Mouse (Mus musculus): Measurements from ENCODE around the gene Gm45208. TPM values are rescaled to one million over a fixed set of nuclear protein-coding genes. Genes with fewer than 3 reads are reported as not detected.
"Not testable (repeated sequence)": the region's sequence is repeated elsewhere in the genome, so short reads cannot be mapped to it uniquely, and the experiment has no call there.

The Gm45208 gene
- polyA plus RNA-seq, 1 experiment from 2014 or later, result 0.47 TPM

- no peak overlapping the region for H3K27ac ChIP-seq (ENCODE audit: low read depth, low read length)
- no peaks in the 10 kb centered on the region for H3K27me3 ChIP-seq (ENCODE audit: control insufficient read depth, insufficient read depth, low read length)
- WGBS, result 69% methylated on average over 10 of the region's 10 CpGs
- ATAC-seq (ENCODE audit: low read depth), result no peak
- no peaks in the 10 kb centered on the region for H3K9me3 ChIP-seq (ENCODE audit: control insufficient read depth, low read length)
- H3K4me3 ChIP-seq (ENCODE audit: low read depth, low read length), result no peak overlapping the region
- H3K36me3 ChIP-seq (ENCODE audit: control insufficient read depth, insufficient read depth, low read length), result no peaks in the 10 kb centered on the region
- H3K4me2 ChIP-seq (ENCODE audit: low read depth, low read length), result no peak overlapping the region
- H3K9ac ChIP-seq (replicated peaks; ENCODE audit: low read depth, low read length), result no peak overlapping the region
- no peaks in the 10 kb centered on the region for H3K4me1 ChIP-seq (ENCODE audit: control insufficient read depth, insufficient read depth, low read length)
Measured at GRCm38 (mm10) chrX:7740082-7740819, 18.2 kb downstream of the Gm45208 start.

- Histone ChIP-seq H3K4me1 (ENCODE audit: control insufficient read depth, insufficient read depth, low read length) (no peaks in the 10 kb centered on the region), H3K9me3 (ENCODE audit: control insufficient read depth, low read length) (no peaks in the 10 kb centered on the region), H3K4me3 (ENCODE audit: low read depth, low read length) (no peak overlapping the region), H3K9ac (replicated peaks; ENCODE audit: low read depth, low read length) (no peak overlapping the region), H3K27ac (ENCODE audit: low read depth, low read length) (no peak overlapping the region), H3K4me2 (ENCODE audit: low read depth, low read length) (no peak overlapping the region), H3K36me3 (ENCODE audit: control insufficient read depth, insufficient read depth, low read length) (no peaks in the 10 kb centered on the region), H3K27me3 (ENCODE audit: control insufficient read depth, insufficient read depth, low read length) (no peaks in the 10 kb centered on the region)
- WGBS, result 80% methylated on average over 5 of the region's 5 CpGs
- ATAC-seq (ENCODE audit: low read depth), result no peak
Measured at GRCm38 (mm10) chrX:7741103-7741502, 19.1 kb downstream of the Gm45208 start.

DNA sequence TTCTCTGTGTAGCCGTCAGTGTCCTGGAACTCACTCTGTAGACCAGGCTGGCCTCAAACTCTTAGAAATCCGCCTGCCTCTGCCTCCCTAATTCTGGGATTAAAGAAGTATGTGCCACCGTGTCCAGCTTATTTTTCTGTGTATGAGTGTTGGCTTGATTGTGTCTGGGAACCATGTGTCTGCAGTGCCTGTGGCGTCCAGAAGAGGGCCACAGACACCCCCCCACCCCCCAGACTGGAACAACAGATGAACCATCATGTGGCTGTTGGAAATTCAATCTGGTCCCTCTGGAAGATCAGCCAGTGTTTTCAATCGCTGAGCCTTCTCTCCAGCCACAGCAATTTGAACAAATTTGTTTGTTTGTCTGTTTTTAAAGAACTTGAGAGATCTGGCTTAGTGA, 21.4 kb downstream of the Gm45208 start:
- Histone ChIP-seq H3K9me3 (ENCODE audit: control insufficient read depth, low read length) (no peaks in the 10 kb centered on the region), H3K36me3 (ENCODE audit: control insufficient read depth, insufficient read depth, low read length) (no peaks in the 10 kb centered on the region), H3K4me1 (ENCODE audit: control insufficient read depth, insufficient read depth, low read length) (no peaks in the 10 kb centered on the region), H3K4me3 (ENCODE audit: low read depth, low read length) (no peak overlapping the region), H3K27me3 (ENCODE audit: control insufficient read depth, insufficient read depth, low read length) (no peaks in the 10 kb centered on the region), H3K9ac (replicated peaks; ENCODE audit: low read depth, low read length) (no peak overlapping the region), H3K27ac (ENCODE audit: low read depth, low read length) (no peak overlapping the region), H3K4me2 (ENCODE audit: low read depth, low read length) (no peak overlapping the region)
- 60% methylated on average over 5 of the region's 5 CpGs for WGBS
- ATAC-seq (ENCODE audit: low read depth), result no peak

DNA sequence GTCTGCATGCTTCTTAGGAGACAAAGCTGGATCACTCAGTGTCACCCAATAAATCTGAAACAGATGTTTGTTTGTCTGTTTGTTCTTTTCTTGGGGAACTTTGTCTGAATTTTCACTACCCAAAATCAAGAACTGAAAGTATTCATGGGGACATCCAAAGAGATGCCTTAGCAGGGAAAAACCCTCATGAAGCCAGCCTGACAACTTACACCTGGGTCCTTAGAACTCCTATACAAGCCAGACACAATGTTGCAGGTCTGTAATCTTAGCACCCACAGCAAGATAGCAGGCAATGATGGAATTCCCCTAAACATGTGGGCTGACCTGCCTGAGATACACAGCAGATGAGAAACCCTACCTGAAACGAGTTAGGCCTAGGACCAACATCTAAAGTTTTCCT, 22.9 kb downstream of the Gm45208 start:
- ATAC-seq (ENCODE audit: low read depth), result no peak
- WGBS, result 59% methylated on average over 1 of the region's 1 CpGs
- Histone ChIP-seq H3K4me2 (ENCODE audit: low read depth, low read length) (no peak overlapping the region), H3K9me3 (ENCODE audit: control insufficient read depth, low read length) (no peaks in the 10 kb centered on the region), H3K36me3 (ENCODE audit: control insufficient read depth, insufficient read depth, low read length) (no peaks in the 10 kb centered on the region), H3K27me3 (ENCODE audit: control insufficient read depth, insufficient read depth, low read length) (no peaks in the 10 kb centered on the region), H3K4me1 (ENCODE audit: control insufficient read depth, insufficient read depth, low read length) (no peaks in the 10 kb centered on the region), H3K27ac (ENCODE audit: low read depth, low read length) (no peak overlapping the region), H3K9ac (replicated peaks; ENCODE audit: low read depth, low read length) (no peak overlapping the region), H3K4me3 (ENCODE audit: low read depth, low read length) (no peak overlapping the region)

GRCm38 (mm10) chrX:7745429-7745828, 23.4 kb downstream of the Gm45208 start:
- Histone ChIP-seq H3K27ac (ENCODE audit: low read depth, low read length) (no peak overlapping the region), H3K4me1 (ENCODE audit: control insufficient read depth, insufficient read depth, low read length) (no peaks in the 10 kb centered on the region), H3K4me2 (ENCODE audit: low read depth, low read length) (no peak overlapping the region), H3K36me3 (ENCODE audit: control insufficient read depth, insufficient read depth, low read length) (no peaks in the 10 kb centered on the region), H3K4me3 (ENCODE audit: low read depth, low read length) (no peak overlapping the region), H3K9me3 (ENCODE audit: control insufficient read depth, low read length) (no peaks in the 10 kb centered on the region), H3K27me3 (ENCODE audit: control insufficient read depth, insufficient read depth, low read length) (no peaks in the 10 kb centered on the region), H3K9ac (replicated peaks; ENCODE audit: low read depth, low read length) (no peak overlapping the region)
- 87% methylated on average over 8 of the region's 8 CpGs for WGBS
- ATAC-seq (ENCODE audit: low read depth), result no peak

- Histone ChIP-seq H3K36me3 (ENCODE audit: control insufficient read depth, insufficient read depth, low read length) (no peaks in the 10 kb centered on the region), H3K9me3 (ENCODE audit: control insufficient read depth, low read length) (no peaks in the 10 kb centered on the region), H3K4me3 (ENCODE audit: low read depth, low read length) (peak within 1 kb of the TSS; percentile 50), H3K4me1 (ENCODE audit: control insufficient read depth, insufficient read depth, low read length) (no peaks in the 10 kb centered on the region), H3K4me2 (ENCODE audit: low read depth, low read length) (peak within 1 kb of the TSS; percentile 49), H3K27ac (ENCODE audit: low read depth, low read length) (no peak within 1 kb of the TSS), H3K27me3 (ENCODE audit: control insufficient read depth, insufficient read depth, low read length) (no peaks in the 10 kb centered on the region), H3K9ac (replicated peaks; ENCODE audit: low read depth, low read length) (peak within 1 kb of the TSS; percentile 68)
- 9% methylated on average over 39 of the region's 56 CpGs for WGBS
- peak; percentile 92 for ATAC-seq (ENCODE audit: low read depth)
Measured at GRCm38 (mm10) chrX:7750432-7751116, 28.5 kb downstream of the Gm45208 start, which contains the start of gene Ccdc120. Gene Ccdc120 (minus strand): TSS chrX:7750905.

GRCm38 (mm10) chrX:7753627-7754026, 31.6 kb downstream of the Gm45208 start:
- not testable (repeated sequence) for H3K4me1 ChIP-seq (ENCODE audit: control insufficient read depth, insufficient read depth, low read length); H3K27ac ChIP-seq (ENCODE audit: low read depth, low read length); H3K27me3 ChIP-seq (ENCODE audit: control insufficient read depth, insufficient read depth, low read length); H3K9me3 ChIP-seq (ENCODE audit: control insufficient read depth, low read length); H3K4me3 ChIP-seq (ENCODE audit: low read depth, low read length); H3K9ac ChIP-seq (replicated peaks; ENCODE audit: low read depth, low read length); ATAC-seq (ENCODE audit: low read depth); H3K4me2 ChIP-seq (ENCODE audit: low read depth, low read length); H3K36me3 ChIP-seq (ENCODE audit: control insufficient read depth, insufficient read depth, low read length)
- WGBS, result 30% methylated on average over 3 of the region's 3 CpGs

- Histone ChIP-seq H3K4me1 (ENCODE audit: control insufficient read depth, insufficient read depth, low read length) (no peaks in the 10 kb centered on the region), H3K27me3 (ENCODE audit: control insufficient read depth, insufficient read depth, low read length) (no peaks in the 10 kb centered on the region), H3K9ac (replicated peaks; ENCODE audit: low read depth, low read length) (peak within 1 kb of the TSS; percentile 51), H3K4me3 (ENCODE audit: low read depth, low read length) (peak within 1 kb of the TSS; percentile 53), H3K4me2 (ENCODE audit: low read depth, low read length) (peak within 1 kb of the TSS; percentile 61), H3K9me3 (ENCODE audit: control insufficient read depth, low read length) (no peaks in the 10 kb centered on the region), H3K36me3 (ENCODE audit: control insufficient read depth, insufficient read depth, low read length) (no peaks in the 10 kb centered on the region), H3K27ac (ENCODE audit: low read depth, low read length) (peak within 1 kb of the TSS; percentile 52; the same call in 1 of the 2 replicates)
- WGBS, result 14% methylated on average over 27 of the region's 38 CpGs
- ATAC-seq (ENCODE audit: low read depth), result peak; percentile 96
Measured at GRCm38 (mm10) chrX:7762137-7762920, 40.3 kb downstream of the Gm45208 start, which contains the start of gene Tfe3. Gene Tfe3 (plus strand): TSS chrX:7762560.

- H3K36me3 ChIP-seq (ENCODE audit: control insufficient read depth, insufficient read depth, low read length), result no peaks in the 10 kb centered on the region
- no peaks in the 10 kb centered on the region for H3K9me3 ChIP-seq (ENCODE audit: control insufficient read depth, low read length)
- H3K4me1 ChIP-seq (ENCODE audit: control insufficient read depth, insufficient read depth, low read length), result no peaks in the 10 kb centered on the region
- H3K4me3 ChIP-seq (ENCODE audit: low read depth, low read length), result peak overlapping the region; percentile 53
- peak overlapping the region; percentile 61 for H3K4me2 ChIP-seq (ENCODE audit: low read depth, low read length)
- WGBS, result 16% methylated on average over 20 of the region's 21 CpGs
- H3K9ac ChIP-seq (replicated peaks; ENCODE audit: low read depth, low read length), result peak overlapping the region; percentile 51
- peak; percentile 42; the same call in 1 of the 2 replicates for ATAC-seq (ENCODE audit: low read depth)
- peak overlapping the region; percentile 52; the same call in 1 of the 2 replicates for H3K27ac ChIP-seq (ENCODE audit: low read depth, low read length)
- no peaks in the 10 kb centered on the region for H3K27me3 ChIP-seq (ENCODE audit: control insufficient read depth, insufficient read depth, low read length)
Measured at GRCm38 (mm10) chrX:7762921-7763197, 40.8 kb downstream of the Gm45208 start.

Measured in neural tube, embryonic 14.5 days (tissue).